Mouse (Mus musculus): ENCODE measurements around the gene Wdr90. TPM values are rescaled to one million over a fixed set of nuclear protein-coding genes. Genes with fewer than 3 reads are reported as not detected.

Wdr90 gene
- polyA plus RNA-seq, 1 experiment from 2014 or later, result 8.2 TPM

DNA sequence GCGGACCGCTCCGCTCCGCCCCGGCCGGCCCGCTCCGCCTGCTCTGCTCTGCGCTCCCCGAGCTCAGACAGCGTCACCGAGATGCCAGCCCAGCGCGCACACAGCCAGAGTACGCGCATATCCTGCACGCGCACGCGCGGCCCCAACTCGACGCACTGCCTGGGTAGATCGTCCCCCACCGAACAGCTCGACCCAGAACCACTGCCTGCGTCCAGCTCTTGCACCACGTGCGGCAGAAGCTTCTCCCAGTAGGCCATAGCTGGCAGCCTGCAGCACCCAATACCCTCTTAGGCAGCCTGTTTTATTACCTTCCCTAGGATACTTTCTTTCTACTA is 24.3 kb downstream of the Wdr90 start, which contains the start of gene Rhbdl1:
Gene Rhbdl1, minus strand, starts transcription at position 220 of the 335 bp plus-strand sequence.
- Histone ChIP-seq H3K9ac (ENCODE audit: low read length) (peak within 1 kb of the TSS; percentile 74), H3K4me1 (ENCODE audit: control insufficient read depth in 2 of 2, insufficient read depth in 2 of 2, low read length in 2 of 2) (peaks cover 21 to 41% of the 10 kb centered on the region in 2 experiments; a peak in 3 of 4 replicates), H3K9me3 (ENCODE audit: control insufficient read depth, low read length) (no peaks in the 10 kb centered on the region), H3K36me3 (ENCODE audit: control insufficient read depth, insufficient read depth, low read length) (peaks cover 67% of the 10 kb centered on the region), H3K4me2 (ENCODE audit: low read length) (peak within 1 kb of the TSS; percentile 90), H3K4me3 (ENCODE audit: control insufficient read depth in 1 of 2, insufficient read depth in 1 of 2, low read depth in 1 of 2, low read length in 2 of 2) (peak within 1 kb of the TSS; percentile 30 to 42), H3K27ac (replicated peaks in 1 of 2; ENCODE audit: control insufficient read depth in 1 of 2, insufficient read depth in 1 of 2, low read depth in 2 of 2, low read length in 2 of 2) (peak within 1 kb of the TSS; percentile 9 to 77; a peak in 2 of 4 replicates), H3K27me3 (ENCODE audit: control insufficient read depth, insufficient read depth, low read length) (no peaks in the 10 kb centered on the region)
- ATAC-seq (ENCODE audit: insufficient number of reproducible peaks, insufficient read depth, low FRiP score, low read depth), result peak; percentile 8; the same call in 1 of the 2 replicates
- 1% methylated on average over 29 of the region's 29 CpGs for WGBS

DNA sequence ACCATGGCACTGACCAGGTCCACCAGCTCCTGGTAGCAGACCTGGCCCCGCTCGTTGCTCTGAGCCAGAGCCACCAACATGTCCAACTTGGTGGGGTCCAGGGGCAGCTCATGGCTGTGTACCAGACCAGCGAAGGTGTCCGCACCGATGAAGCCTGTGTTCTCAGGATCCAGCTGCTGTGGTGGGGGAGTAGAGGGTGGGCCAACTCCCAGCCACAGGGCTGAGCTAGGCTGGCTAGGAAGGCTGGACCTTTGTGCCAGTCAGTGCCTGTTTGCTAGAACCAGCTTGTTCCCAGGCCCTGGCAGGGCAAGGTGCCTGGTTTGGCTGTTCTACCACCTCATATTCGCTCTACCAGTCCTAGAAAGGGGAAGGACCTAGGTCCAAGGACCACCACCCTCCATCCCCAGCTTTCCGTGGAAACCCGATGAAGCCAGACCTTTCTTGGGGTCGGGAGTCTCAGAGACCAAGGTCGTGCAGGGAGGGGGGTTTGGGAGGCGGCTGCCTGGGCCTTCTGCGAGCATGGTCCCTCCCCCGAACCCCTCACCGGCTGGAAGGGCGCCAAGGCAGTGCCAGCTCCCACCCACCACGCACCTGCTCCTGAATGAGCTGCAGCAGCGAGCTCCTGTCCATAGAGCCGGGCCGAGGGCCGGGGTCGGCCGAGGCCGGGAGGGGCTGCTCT is 24.8 kb downstream of the Wdr90 start:
- H3K4me2 ChIP-seq (ENCODE audit: low read length), result peak overlapping the region; percentile 90
- peaks cover 25 to 46% of the 10 kb centered on the region in 2 experiments; a peak in 3 of 4 replicates for H3K4me1 ChIP-seq (ENCODE audit: control insufficient read depth in 2 of 2, insufficient read depth in 2 of 2, low read length in 2 of 2)
- H3K27me3 ChIP-seq (ENCODE audit: control insufficient read depth, insufficient read depth, low read length), result no peaks in the 10 kb centered on the region
- peak overlapping the region; percentile 30 to 42 for H3K4me3 ChIP-seq (ENCODE audit: control insufficient read depth in 1 of 2, insufficient read depth in 1 of 2, low read depth in 1 of 2, low read length in 2 of 2)
- peak overlapping the region in 1 of 2 experiments; percentile 77; a peak in 2 of 4 replicates for H3K27ac ChIP-seq (replicated peaks in 1 of 2; ENCODE audit: control insufficient read depth in 1 of 2, insufficient read depth in 1 of 2, low read depth in 2 of 2, low read length in 2 of 2)
- ATAC-seq (ENCODE audit: insufficient number of reproducible peaks, insufficient read depth, low FRiP score, low read depth), result no peak
- WGBS, result 21% methylated on average over 23 of the region's 23 CpGs
- H3K9me3 ChIP-seq (ENCODE audit: control insufficient read depth, low read length), result no peaks in the 10 kb centered on the region
- H3K36me3 ChIP-seq (ENCODE audit: control insufficient read depth, insufficient read depth, low read length), result peaks cover 65% of the 10 kb centered on the region
- peak overlapping the region; percentile 74 for H3K9ac ChIP-seq (ENCODE audit: low read length)

DNA sequence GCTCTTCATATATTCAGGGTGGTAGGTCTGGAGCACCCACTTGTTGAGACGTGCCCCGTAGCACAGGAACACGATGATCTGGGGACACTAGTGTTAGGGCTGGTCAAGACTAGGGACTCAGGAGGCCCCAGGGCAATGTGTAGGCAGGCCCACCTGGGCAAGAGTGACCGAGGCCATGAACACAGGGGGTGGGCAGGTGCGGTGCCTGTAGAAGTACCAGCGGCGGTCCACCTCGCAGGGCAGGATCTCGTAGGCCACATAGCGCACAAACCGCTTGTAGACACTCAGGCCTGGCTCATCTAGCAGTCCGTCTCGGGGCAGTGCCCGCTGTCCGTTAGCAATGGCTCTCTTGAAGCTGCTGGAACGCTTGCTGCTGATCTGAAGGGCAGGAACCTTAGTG is 25.5 kb downstream of the Wdr90 start:
- 91% methylated on average over 16 of the region's 16 CpGs for WGBS
- H3K36me3 ChIP-seq (ENCODE audit: control insufficient read depth, insufficient read depth, low read length), result peaks cover 65% of the 10 kb centered on the region
- peaks cover 28 to 53% of the 10 kb centered on the region in 2 experiments; a peak in 3 of 4 replicates for H3K4me1 ChIP-seq (ENCODE audit: control insufficient read depth in 2 of 2, insufficient read depth in 2 of 2, low read length in 2 of 2)
- H3K4me3 ChIP-seq (ENCODE audit: control insufficient read depth in 1 of 2, insufficient read depth in 1 of 2, low read depth in 1 of 2, low read length in 2 of 2), result no peak overlapping the region
- H3K27ac ChIP-seq (replicated peaks in 1 of 2; ENCODE audit: control insufficient read depth in 1 of 2, insufficient read depth in 1 of 2, low read depth in 2 of 2, low read length in 2 of 2), result no peak overlapping the region; a peak in 1 of 4 replicates
- no peak overlapping the region for H3K9ac ChIP-seq (ENCODE audit: low read length)
- ATAC-seq (ENCODE audit: insufficient number of reproducible peaks, insufficient read depth, low FRiP score, low read depth), result no peak
- peak overlapping the region; percentile 90 for H3K4me2 ChIP-seq (ENCODE audit: low read length)
- H3K27me3 ChIP-seq (ENCODE audit: control insufficient read depth, insufficient read depth, low read length), result no peaks in the 10 kb centered on the region
- no peaks in the 10 kb centered on the region for H3K9me3 ChIP-seq (ENCODE audit: control insufficient read depth, low read length)

DNA sequence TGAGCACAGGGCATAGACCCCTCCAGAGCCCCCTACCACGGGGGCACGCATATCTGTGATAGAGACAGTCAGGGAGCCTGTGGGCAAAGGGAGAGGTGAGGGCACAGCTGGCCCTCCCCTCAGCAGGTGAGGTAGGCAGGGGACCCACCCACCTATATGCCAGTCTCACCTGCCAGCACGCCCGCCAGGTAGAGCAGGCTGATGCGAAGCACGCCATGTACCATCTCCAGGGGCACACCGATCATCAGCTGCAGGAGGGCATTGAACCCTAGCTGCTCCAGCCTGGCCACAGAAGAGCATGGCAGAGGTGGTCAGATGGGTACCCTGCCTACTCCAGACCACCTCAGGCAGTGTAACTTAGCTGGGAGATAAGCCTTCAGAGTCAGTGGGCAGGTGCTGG is 26.0 kb downstream of the Wdr90 start:
- H3K9me3 ChIP-seq (ENCODE audit: control insufficient read depth, low read length), result no peaks in the 10 kb centered on the region
- peaks cover 65% of the 10 kb centered on the region for H3K36me3 ChIP-seq (ENCODE audit: control insufficient read depth, insufficient read depth, low read length)
- H3K9ac ChIP-seq (ENCODE audit: low read length), result peak overlapping the region; percentile 85
- no peak for ATAC-seq (ENCODE audit: insufficient number of reproducible peaks, insufficient read depth, low FRiP score, low read depth)
- no peak overlapping the region for H3K27ac ChIP-seq (replicated peaks in 1 of 2; ENCODE audit: control insufficient read depth in 1 of 2, insufficient read depth in 1 of 2, low read depth in 2 of 2, low read length in 2 of 2)
- H3K27me3 ChIP-seq (ENCODE audit: control insufficient read depth, insufficient read depth, low read length), result no peaks in the 10 kb centered on the region
- H3K4me2 ChIP-seq (ENCODE audit: low read length), result peak overlapping the region; percentile 91; the same call in 1 of the 2 replicates
- H3K4me1 ChIP-seq (ENCODE audit: control insufficient read depth in 2 of 2, insufficient read depth in 2 of 2, low read length in 2 of 2), result peaks cover 28 to 55% of the 10 kb centered on the region in 2 experiments; a peak in 3 of 4 replicates
- WGBS, result 96% methylated on average over 7 of the region's 7 CpGs
- no peak overlapping the region for H3K4me3 ChIP-seq (ENCODE audit: control insufficient read depth in 1 of 2, insufficient read depth in 1 of 2, low read depth in 1 of 2, low read length in 2 of 2)

DNA sequence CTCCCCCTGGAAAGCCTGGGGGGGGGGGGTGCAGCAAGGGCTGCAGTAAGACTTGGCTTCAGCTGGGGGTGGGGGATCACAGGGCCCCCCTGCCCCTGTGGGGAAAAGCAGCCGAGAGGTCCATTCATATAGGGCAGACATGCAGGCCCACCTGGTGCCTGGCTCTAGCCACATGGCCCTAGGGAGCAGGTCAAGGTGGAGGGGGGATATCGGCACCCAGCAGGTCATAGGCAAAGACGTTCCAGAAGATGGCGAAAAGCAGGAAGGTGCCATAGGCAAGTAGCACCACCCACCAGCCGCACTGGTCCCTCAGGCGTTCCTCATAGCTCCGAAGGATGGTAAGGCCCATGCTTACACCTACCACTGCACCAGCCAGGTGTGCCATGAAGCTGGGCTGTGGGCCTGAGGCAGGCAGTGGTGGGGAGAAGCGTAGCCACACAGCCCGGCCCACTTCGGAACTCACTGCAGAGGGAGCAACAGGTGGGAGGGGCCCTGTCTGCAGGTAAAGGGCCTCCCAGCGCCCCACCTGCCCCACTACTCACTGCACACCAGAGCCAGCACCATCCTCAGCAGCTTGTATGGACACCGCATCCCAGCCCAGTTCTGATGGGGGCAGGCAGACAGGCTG is 26.6 kb downstream of the Wdr90 start:
- peak overlapping the region; percentile 57 to 70; a peak in 3 of 4 replicates for H3K4me3 ChIP-seq (ENCODE audit: control insufficient read depth in 1 of 2, insufficient read depth in 1 of 2, low read depth in 1 of 2, low read length in 2 of 2)
- peak overlapping the region; percentile 91 for H3K4me2 ChIP-seq (ENCODE audit: low read length)
- H3K4me1 ChIP-seq (ENCODE audit: control insufficient read depth in 2 of 2, insufficient read depth in 2 of 2, low read length in 2 of 2), result peaks cover 29 to 58% of the 10 kb centered on the region in 2 experiments; a peak in 3 of 4 replicates
- peak overlapping the region; percentile 85 for H3K9ac ChIP-seq (ENCODE audit: low read length)
- H3K36me3 ChIP-seq (ENCODE audit: control insufficient read depth, insufficient read depth, low read length), result peaks cover 65% of the 10 kb centered on the region
- H3K27me3 ChIP-seq (ENCODE audit: control insufficient read depth, insufficient read depth, low read length), result no peaks in the 10 kb centered on the region
- WGBS, result 86% methylated on average over 12 of the region's 12 CpGs
- ATAC-seq (ENCODE audit: insufficient number of reproducible peaks, insufficient read depth, low FRiP score, low read depth), result no peak
- no peaks in the 10 kb centered on the region for H3K9me3 ChIP-seq (ENCODE audit: control insufficient read depth, low read length)
- H3K27ac ChIP-seq (replicated peaks in 1 of 2; ENCODE audit: control insufficient read depth in 1 of 2, insufficient read depth in 1 of 2, low read depth in 2 of 2, low read length in 2 of 2), result peak overlapping the region in 1 of 2 experiments; percentile 99; a peak in 2 of 4 replicates

DNA sequence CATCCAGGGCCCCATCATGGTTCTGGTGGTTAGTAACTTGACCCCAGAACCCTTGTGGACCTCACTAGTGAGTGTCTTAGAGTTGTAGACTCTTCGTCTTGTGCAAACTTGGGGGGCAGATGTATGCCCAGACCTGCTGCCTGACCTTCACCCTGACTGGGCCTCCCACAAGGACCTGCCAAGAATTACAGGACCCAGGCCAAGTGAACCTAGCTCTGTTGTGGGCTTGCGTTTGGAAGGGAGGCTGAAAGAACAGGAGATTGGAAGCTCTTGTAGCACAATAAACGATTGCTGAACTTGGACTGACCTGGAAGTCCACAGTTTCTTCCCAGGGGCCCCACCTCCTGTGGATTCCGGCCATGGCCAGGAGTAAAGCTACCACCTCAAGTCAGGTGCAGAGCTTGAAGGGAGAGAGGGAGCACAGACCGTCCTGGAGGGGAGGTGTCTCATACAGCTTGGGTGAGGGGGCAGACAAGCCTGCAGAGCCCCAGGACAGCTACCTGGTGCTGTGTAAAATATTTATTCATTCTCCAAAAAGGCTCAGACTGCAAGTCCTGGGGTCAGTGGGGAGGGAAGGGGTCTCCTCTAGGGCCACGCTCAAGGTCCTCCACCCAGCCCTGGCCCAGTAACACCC is 27.2 kb downstream of the Wdr90 start:
- Histone ChIP-seq H3K9ac (ENCODE audit: low read length) (peak overlapping the region; percentile 85), H3K27me3 (ENCODE audit: control insufficient read depth, insufficient read depth, low read length) (no peaks in the 10 kb centered on the region), H3K27ac (replicated peaks in 1 of 2; ENCODE audit: control insufficient read depth in 1 of 2, insufficient read depth in 1 of 2, low read depth in 2 of 2, low read length in 2 of 2) (peak overlapping the region; percentile 97 to 99), H3K36me3 (ENCODE audit: control insufficient read depth, insufficient read depth, low read length) (peaks cover 59% of the 10 kb centered on the region), H3K4me1 (ENCODE audit: control insufficient read depth in 2 of 2, insufficient read depth in 2 of 2, low read length in 2 of 2) (peaks cover 32 to 63% of the 10 kb centered on the region in 2 experiments; a peak in 3 of 4 replicates), H3K9me3 (ENCODE audit: control insufficient read depth, low read length) (no peaks in the 10 kb centered on the region), H3K4me3 (ENCODE audit: control insufficient read depth in 1 of 2, insufficient read depth in 1 of 2, low read depth in 1 of 2, low read length in 2 of 2) (peak overlapping the region; percentile 57 to 70), H3K4me2 (ENCODE audit: low read length) (peak overlapping the region; percentile 91)
- no peak for ATAC-seq (ENCODE audit: insufficient number of reproducible peaks, insufficient read depth, low FRiP score, low read depth)
- 25% methylated on average over 6 of the region's 6 CpGs for WGBS

DNA sequence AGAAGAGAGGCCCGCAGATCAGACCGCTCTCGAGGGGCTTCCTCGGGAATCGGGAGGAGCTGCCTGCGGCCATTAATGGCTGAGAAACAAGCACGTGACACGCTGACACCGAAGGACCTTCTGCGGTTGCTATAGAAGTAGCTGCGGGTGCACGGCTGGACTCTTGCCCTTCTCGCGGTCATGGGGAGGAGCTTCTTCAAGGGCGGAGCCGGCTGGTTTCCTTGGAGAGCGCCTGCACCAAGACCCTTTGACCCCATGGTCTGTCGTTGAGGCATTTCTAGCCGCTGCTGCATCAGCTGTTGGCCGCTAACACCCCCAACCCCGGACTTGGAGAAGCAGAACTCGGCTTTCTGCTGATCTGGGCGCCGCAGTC is 28.0 kb downstream of the Wdr90 start, which contains the start of gene Stub1:
Gene Stub1, minus strand, starts transcription at position 114 of the 373 bp plus-strand sequence.
- H3K27ac ChIP-seq (replicated peaks in 1 of 2; ENCODE audit: control insufficient read depth in 1 of 2, insufficient read depth in 1 of 2, low read depth in 2 of 2, low read length in 2 of 2), result peak within 1 kb of the TSS; percentile 97 to 99
- H3K4me2 ChIP-seq (ENCODE audit: low read length), result peak within 1 kb of the TSS; percentile 91
- peaks cover 37 to 67% of the 10 kb centered on the region in 2 experiments for H3K4me1 ChIP-seq (ENCODE audit: control insufficient read depth in 2 of 2, insufficient read depth in 2 of 2, low read length in 2 of 2)
- peaks cover 51% of the 10 kb centered on the region for H3K36me3 ChIP-seq (ENCODE audit: control insufficient read depth, insufficient read depth, low read length)
- 0% methylated on average over 24 of the region's 24 CpGs for WGBS
- no peaks in the 10 kb centered on the region for H3K9me3 ChIP-seq (ENCODE audit: control insufficient read depth, low read length)
- H3K4me3 ChIP-seq (ENCODE audit: control insufficient read depth in 1 of 2, insufficient read depth in 1 of 2, low read depth in 1 of 2, low read length in 2 of 2), result peak within 1 kb of the TSS; percentile 57 to 74
- peak within 1 kb of the TSS; percentile 85 for H3K9ac ChIP-seq (ENCODE audit: low read length)
- peak; percentile 70 for ATAC-seq (ENCODE audit: insufficient number of reproducible peaks, insufficient read depth, low FRiP score, low read depth)
- no peaks in the 10 kb centered on the region for H3K27me3 ChIP-seq (ENCODE audit: control insufficient read depth, insufficient read depth, low read length)

Data from heart, embryonic 14.5 days (tissue).